Mouse (Mus musculus) hindbrain, embryonic 14.5 days (tissue): ENCODE results near the gene Ccrl2. TPM values are rescaled to one million over a fixed set of nuclear protein-coding genes. Genes with fewer than 3 reads are reported as not detected.

Source experiments
- ATAC-seq: fragments of 200-750 bp; cut with Nextera tagmentation; 2 replicates; pipeline ENCODE4 v1.8.0; 2017; ENCODE audit warnings: moderate number of reproducible peaks, mild to moderate bottlenecking, moderate TSS enrichment, moderate library complexity; ENCODE audit not compliant: low FRiP score
- DNase-seq: peaks from one replicate; pipeline ENCODE4 v3.0.0-alpha.2; 2015; ENCODE audit warnings: low spot score
- H3K27ac ChIP-seq: fragments of 300-500 bp; sonication (generic); 2 replicates; pipeline ENCODE4 v1.5.1; 2014; ENCODE audit warnings: mild to moderate bottlenecking, moderate library complexity
- H3K27me3 ChIP-seq: fragments of 300-500 bp; sonication (generic); 2 replicates; pipeline ENCODE4 v1.6.1; 2014; ENCODE audit warnings: mild to moderate bottlenecking, low read length, mixed read lengths; ENCODE audit not compliant: control insufficient read depth, insufficient read depth
- H3K36me3 ChIP-seq: fragments of 300-500 bp; sonication (generic); replicated peaks from 2 replicates; pipeline ENCODE4 v1.6.1; 2014; ENCODE audit not compliant: control insufficient read depth, insufficient read depth
- H3K4me1 ChIP-seq: fragments of 300-500 bp; sonication (generic); replicated peaks from 2 replicates; pipeline ENCODE4 v1.6.1; 2014; ENCODE audit warnings: antibody characterized with exemption, low read length, mixed read lengths; ENCODE audit not compliant: control insufficient read depth, insufficient read depth
- H3K4me2 ChIP-seq: fragments of 300-500 bp; sonication (generic); replicated peaks from 2 replicates; pipeline ENCODE4 v1.6.1; 2014; ENCODE audit warnings: mild to moderate bottlenecking, moderate library complexity
- H3K4me3 ChIP-seq: fragments of 300-500 bp; sonication (generic); replicated peaks from 2 replicates; pipeline ENCODE4 v1.5.1; 2014; ENCODE audit warnings: mild to moderate bottlenecking, low read length
- H3K9ac ChIP-seq: fragments of 300-500 bp; sonication (generic); 2 replicates; pipeline ENCODE4 v1.6.1; 2014
- H3K9me3 ChIP-seq: fragments of 300-500 bp; sonication (generic); 2 replicates; pipeline ENCODE4 v1.6.1; 2016; ENCODE audit warnings: low read length; ENCODE audit not compliant: control insufficient read depth
- WGBS: fragments of 180-500 bp; shearing (Covaris S2); extraction: QIAGEN DNeasy Blood & Tissue Kit; methylation state at CpG from one replicate; pipeline ENCODE4 v1.1.7; 2014; 5-methylcytosine and 5-hydroxymethylcytosine counted together
- polyA plus RNA-seq: library from polyadenylated mRNA; unstranded; fragments of >200 nt; fragmentation: Nextera tagmentation; extraction: Ambion mirVana; gene quantifications from 2 replicates; pipeline ENCODE4 v1.2.1, GENCODE M21; 2014

Gene Ccrl2
- polyA plus RNA-seq, 1 experiment from 2014 or later = 1.3 TPM

GRCm38 (mm10) chr9:111011550-111011949, 45.8 kb downstream of the Ccrl2 start:
- 90% methylated on average over 9 of the region's 9 CpGs for WGBS
- ATAC-seq = no peak
- Histone ChIP-seq H3K4me1 (no peaks in the 10 kb centered on the region), H3K9ac (no peak overlapping the region), H3K27me3 (no peaks in the 10 kb centered on the region), H3K4me2 (no peak overlapping the region), H3K9me3 (no peaks in the 10 kb centered on the region), H3K4me3 (no peak overlapping the region), H3K27ac (no peak overlapping the region), H3K36me3 (no peaks in the 10 kb centered on the region)
- no peak for DNase-seq

- no peak overlapping the region for H3K9ac ChIP-seq
- 81% methylated on average over 3 of the region's 3 CpGs for WGBS
- H3K4me1 ChIP-seq = no peaks in the 10 kb centered on the region
- H3K36me3 ChIP-seq = no peaks in the 10 kb centered on the region
- H3K27ac ChIP-seq = no peak overlapping the region
- DNase-seq (no peak), ATAC-seq (no peak)
- H3K4me2 ChIP-seq = no peak overlapping the region
- no peaks in the 10 kb centered on the region for H3K9me3 ChIP-seq
- H3K27me3 ChIP-seq = no peaks in the 10 kb centered on the region
- H3K4me3 ChIP-seq = no peak overlapping the region
These were observed 47.6 kb downstream of the Ccrl2 start for GRCm38 (mm10) chr9:111009763-111010162.

GRCm38 (mm10) chr9:111006544-111006943, 50.8 kb downstream of the Ccrl2 start:
- Histone ChIP-seq H3K36me3 (no peaks in the 10 kb centered on the region), H3K27ac (no peak overlapping the region), H3K27me3 (no peaks in the 10 kb centered on the region), H3K4me2 (no peak overlapping the region), H3K9ac (no peak overlapping the region), H3K4me3 (no peak overlapping the region), H3K9me3 (no peaks in the 10 kb centered on the region), H3K4me1 (no peaks in the 10 kb centered on the region)
- ATAC-seq (no peak), DNase-seq (no peak)
- WGBS = 94% methylated on average over 2 of the region's 2 CpGs

Other genes starting within 250 kb of the Ccrl2 start
- gene Prss44, start 243.5 kb downstream of the Ccrl2 start, polyA plus RNA-seq = not detected in 2 replicates
- gene Prss43, start 230.8 kb downstream of the Ccrl2 start, polyA plus RNA-seq = not detected in 2 replicates
- 0.16 TPM in 1 of 2 replicates, not detected in the other for gene Prss45, start 222.9 kb downstream of the Ccrl2 start, polyA plus RNA-seq
- not detected in 2 replicates for gene Prss46, start 213.0 kb downstream of the Ccrl2 start, polyA plus RNA-seq
- 0.31 TPM in 1 of 2 replicates, not detected in the other for gene Prss50, start 199.6 kb downstream of the Ccrl2 start, polyA plus RNA-seq
- 1.4 and 1.9 TPM in 2 replicates for gene Als2cl, start 177.6 kb downstream of the Ccrl2 start, polyA plus RNA-seq
- gene Tmie, start 177.4 kb downstream of the Ccrl2 start, polyA plus RNA-seq = 2.3 and 2.4 TPM in 2 replicates
- not detected in 2 replicates for gene Fam240a, start 140.7 kb downstream of the Ccrl2 start, polyA plus RNA-seq
- 0.14 and 0.40 TPM in 2 replicates for gene Tdgf1, start 111.4 kb downstream of the Ccrl2 start, polyA plus RNA-seq
- gene Lrrc2, start 106.0 kb downstream of the Ccrl2 start, polyA plus RNA-seq = 0.86 and 1.0 TPM in 2 replicates
- gene Rtp3, start 66.9 kb downstream of the Ccrl2 start, polyA plus RNA-seq = not detected in 2 replicates
- 1.1 and 1.7 TPM in 2 replicates for gene Ltf, start 38.2 kb downstream of the Ccrl2 start, polyA plus RNA-seq
- gene Lrrfip2, start 60.1 kb upstream of the Ccrl2 start, polyA plus RNA-seq = 40.5 and 48.7 TPM in 2 replicates
- gene Mlh1, start 214.3 kb upstream of the Ccrl2 start, polyA plus RNA-seq = 27.0 and 27.4 TPM in 2 replicates
- gene Epm2aip1, start 214.4 kb upstream of the Ccrl2 start, polyA plus RNA-seq = 81.3 and 98.0 TPM in 2 replicates